Mouse (Mus musculus) embryo, embryonic 9.5 days (tissue): Measurements from ENCODE around the gene Vmp1.

ENCODE experiments used
- DNase-seq: peaks from one replicate; pipeline ENCODE4 v3.0.0-alpha.2; 2017; ENCODE audit errors: extremely low spot score

Vmp1 gene

GRCm38 (mm10) chr11:86584898-86585597 lies 98.6 kb downstream of the Vmp1 start:
- no peak for DNase-seq

GRCm38 (mm10) chr11:86583990-86584897 lies 99.4 kb downstream of the Vmp1 start:
- DNase-seq = no peak

GRCm38 (mm10) chr11:86583313-86583825 lies 100.3 kb downstream of the Vmp1 start:
- no peak for DNase-seq

- DNase-seq = no peak
These were observed 100.9 kb downstream of the Vmp1 start for GRCm38 (mm10) chr11:86582543-86583260.

GRCm38 (mm10) chr11:86581943-86582542 lies 101.6 kb downstream of the Vmp1 start:
- no peak for DNase-seq

GRCm38 (mm10) chr11:86581250-86581753 lies 102.3 kb downstream of the Vmp1 start:
- DNase-seq = no peak

GRCm38 (mm10) chr11:86580319-86581113 lies 103.1 kb downstream of the Vmp1 start:
- no peak for DNase-seq

GRCm38 (mm10) chr11:86579731-86580318 lies 103.8 kb downstream of the Vmp1 start:
- DNase-seq = no peak

- no peak for DNase-seq
These were observed 104.6 kb downstream of the Vmp1 start for GRCm38 (mm10) chr11:86578809-86579730.

- no peak for DNase-seq
These were observed 105.4 kb downstream of the Vmp1 start for GRCm38 (mm10) chr11:86578106-86578808.

GRCm38 (mm10) chr11:86577231-86577630 lies 106.4 kb downstream of the Vmp1 start:
- no peak for DNase-seq

- no peak for DNase-seq
These were observed 107.8 kb downstream of the Vmp1 start for GRCm38 (mm10) chr11:86575632-86576378.

- DNase-seq = no peak
These were observed 109.2 kb downstream of the Vmp1 start for GRCm38 (mm10) chr11:86574408-86574807.

- no peak for DNase-seq
These were observed 109.9 kb downstream of the Vmp1 start for GRCm38 (mm10) chr11:86573646-86574231.

GRCm38 (mm10) chr11:86572623-86573022 lies 111.0 kb downstream of the Vmp1 start:
- DNase-seq = no peak

- no peak for DNase-seq
These were observed 111.8 kb downstream of the Vmp1 start for GRCm38 (mm10) chr11:86571871-86572270.
